Mouse (Mus musculus) kidney, postnatal 36 days (tissue): ENCODE results near the gene Pkib.
A peak's percentile ranks its signal among the peaks of the same experiment; 100 is the strongest.

ENCODE experiments used
- DNase-seq, 2 experiments: peaks; one replicate each; pipeline ENCODE4 v3.0.0; 2021 to 2022; ENCODE audit warnings: mixed read lengths in 2 of 2

Pkib gene

GRCm38 (mm10) chr10:57631896-57632867, at the start of gene Pkib:
Gene Pkib, plus strand, starts transcription at chr10:57631981.
- DNase-seq = peak; percentile 55 to 71

GRCm38 (mm10) chr10:57583927-57584326, 47.9 kb upstream of the Pkib start:
- peak in 1 of 2 experiments; percentile 18 for DNase-seq

GRCm38 (mm10) chr10:57594266-57594665, 37.5 kb upstream of the Pkib start:
- no peak for DNase-seq

GRCm38 (mm10) chr10:57597172-57597571, 34.6 kb upstream of the Pkib start:
- DNase-seq = no peak

GRCm38 (mm10) chr10:57602951-57603350, 28.8 kb upstream of the Pkib start:
- no peak for DNase-seq

GRCm38 (mm10) chr10:57623311-57623710, 8.5 kb upstream of the Pkib start:
- no peak for DNase-seq

GRCm38 (mm10) chr10:57627773-57628172, 4.0 kb upstream of the Pkib start:
- DNase-seq = no peak

GRCm38 (mm10) chr10:57630557-57630956, 1.2 kb upstream of the Pkib start:
- no peak for DNase-seq

GRCm38 (mm10) chr10:57632868-57633240, 1.1 kb downstream of the Pkib start:
- no peak for DNase-seq

- no peak for DNase-seq
Observed at GRCm38 (mm10) chr10:57636970-57637369, 5.2 kb downstream of the Pkib start.

GRCm38 (mm10) chr10:57638250-57638649, 6.5 kb downstream of the Pkib start:
- DNase-seq = no peak

- DNase-seq = no peak
Observed at GRCm38 (mm10) chr10:57639540-57639939, 7.8 kb downstream of the Pkib start.

- no peak for DNase-seq
Observed at GRCm38 (mm10) chr10:57653297-57653696, 21.5 kb downstream of the Pkib start.

- DNase-seq = no peak
Observed at GRCm38 (mm10) chr10:57660505-57660904, 28.7 kb downstream of the Pkib start.

- no peak for DNase-seq
Observed at GRCm38 (mm10) chr10:57663758-57664157, 32.0 kb downstream of the Pkib start.

GRCm38 (mm10) chr10:57664253-57664652, 32.5 kb downstream of the Pkib start:
- DNase-seq = no peak

GRCm38 (mm10) chr10:57675740-57676139, 44.0 kb downstream of the Pkib start:
- DNase-seq = no peak

GRCm38 (mm10) chr10:57687999-57688398, 56.2 kb downstream of the Pkib start:
- no peak for DNase-seq

- no peak for DNase-seq
Observed at GRCm38 (mm10) chr10:57690161-57690560, 58.4 kb downstream of the Pkib start.

GRCm38 (mm10) chr10:57702246-57702645, 70.5 kb downstream of the Pkib start:
- DNase-seq = no peak

- no peak for DNase-seq
Observed at GRCm38 (mm10) chr10:57721035-57721434, 89.3 kb downstream of the Pkib start.

- no peak for DNase-seq
Observed at GRCm38 (mm10) chr10:57722363-57722762, 90.6 kb downstream of the Pkib start.

- DNase-seq = no peak
Observed at GRCm38 (mm10) chr10:57727666-57728065, 95.9 kb downstream of the Pkib start.

GRCm38 (mm10) chr10:57731672-57732071, 99.9 kb downstream of the Pkib start:
- DNase-seq = no peak

GRCm38 (mm10) chr10:57740733-57741132, 109.0 kb downstream of the Pkib start:
- DNase-seq = no peak
